Mouse (Mus musculus): ENCODE measurements around the gene Cep68. TPM values are rescaled to one million over a fixed set of nuclear protein-coding genes. Genes with fewer than 3 reads are reported as not detected.

Cep68 gene
- total and polyA plus RNA-seq, 3 experiments = 27.8 to 31.6 (median 30.7) TPM

DNA sequence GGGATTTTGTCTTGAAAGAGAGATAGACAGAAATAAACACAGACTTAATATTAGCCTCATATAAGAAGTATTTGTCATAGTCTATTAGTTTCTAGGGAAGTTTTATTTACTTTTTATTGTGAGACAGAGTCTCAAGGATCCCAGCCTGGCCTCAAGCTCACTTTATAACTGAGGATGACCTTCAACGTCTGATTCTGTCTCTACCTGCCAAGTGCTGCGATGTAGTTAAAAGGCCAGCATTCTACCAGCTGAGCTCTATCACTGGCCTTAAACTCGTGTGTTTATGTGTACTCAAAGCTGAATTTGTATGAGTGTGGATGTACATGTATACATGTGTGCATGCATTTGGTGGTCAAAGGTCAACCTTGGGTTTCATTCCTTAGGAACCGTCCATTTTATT is 43.7 kb downstream of the Cep68 start:
- Histone ChIP-seq H3K4me2 (ENCODE audit: insufficient read depth, low read depth, poor library complexity, severe bottlenecking) (no peak overlapping the region), H3K79me2 (replicated peaks; ENCODE audit: control insufficient read depth, extremely low read depth, insufficient read depth, poor library complexity, severe bottlenecking) (peaks cover 92% of the 10 kb centered on the region), H3K9ac (ENCODE audit: insufficient read depth, low read depth) (no peak overlapping the region), H3K36me3 (replicated peaks in 1 of 2; ENCODE audit: control insufficient read depth in 1 of 2, insufficient read depth in 1 of 2, low read length in 1 of 2) (peaks cover 4 to 48% of the 10 kb centered on the region in 2 experiments), H3K4me3 (replicated peaks in 1 of 3; ENCODE audit: low read depth in 2 of 3, low read length in 2 of 3, poor library complexity in 1 of 3) (no peak overlapping the region), H3K9me3 (replicated peaks; ENCODE audit: low read length) (no peaks in the 10 kb centered on the region), H3K27me3 (replicated peaks) (no peaks in the 10 kb centered on the region), H3K27ac (ENCODE audit: insufficient read depth, low read depth) (no peak overlapping the region), H3K4me1 (ENCODE audit: control insufficient read depth in 1 of 2, insufficient read depth in 2 of 2) (peaks cover 4 to 55% of the 10 kb centered on the region in 2 experiments)
- DNase-seq (ENCODE audit: extremely low read depth) = no peak
- in situ Hi-C loops (cut with MboI; ENCODE audit: low pct_ligation_motif_present, low pct_unique_long_range_greater_than_20kb, low sequenced_read_pairs) = loop anchor here (5.0 kb wide), 1 partner anchor 37 kb away; no protein-coding TSS in a partner anchor
- TF ChIP-seq MXI1 (IDR thresholded peaks at IDR 0.05; ENCODE audit: low read depth, low read length) = no peak
- TF ChIP-seq MAZ (IDR thresholded peaks at IDR 0.05; ENCODE audit: low read depth, low read length) = no peak
- TF ChIP-seq CHD2 (IDR thresholded peaks at IDR 0.05; ENCODE audit: low read length) = no peak
- TF ChIP-seq ELF1 (IDR thresholded peaks at IDR 0.05; ENCODE audit: low read depth, low read length) = no peak
- no peak for TF ChIP-seq TBP (conservative IDR thresholded peaks at IDR 0.05; ENCODE audit: low read depth, low read length)
- dilution Hi-C loops (cut with MboI; ENCODE audit: extremely low pct_ligation_motif_present, extremely low pct_unique_long_range_greater_than_20kb, low sequenced_read_pairs) = no loop called here

- in situ Hi-C loops (cut with MboI; ENCODE audit: low pct_ligation_motif_present, low pct_unique_long_range_greater_than_20kb, low sequenced_read_pairs) = loop anchor here (5.0 kb wide), 1 partner anchor 37 kb away; no protein-coding TSS in a partner anchor
- Histone ChIP-seq H3K27ac (ENCODE audit: insufficient read depth, low read depth) (no peak overlapping the region), H3K27me3 (replicated peaks) (no peaks in the 10 kb centered on the region), H3K4me2 (ENCODE audit: insufficient read depth, low read depth, poor library complexity, severe bottlenecking) (no peak overlapping the region), H3K4me3 (replicated peaks in 1 of 3; ENCODE audit: low read depth in 2 of 3, low read length in 2 of 3, poor library complexity in 1 of 3) (no peak overlapping the region), H3K9ac (ENCODE audit: insufficient read depth, low read depth) (no peak overlapping the region), H3K36me3 (replicated peaks in 1 of 2; ENCODE audit: control insufficient read depth in 1 of 2, insufficient read depth in 1 of 2, low read length in 1 of 2) (peaks cover 4 to 44% of the 10 kb centered on the region in 2 experiments), H3K79me2 (replicated peaks; ENCODE audit: control insufficient read depth, extremely low read depth, insufficient read depth, poor library complexity, severe bottlenecking) (peaks cover 86% of the 10 kb centered on the region), H3K9me3 (replicated peaks; ENCODE audit: low read length) (no peaks in the 10 kb centered on the region), H3K4me1 (ENCODE audit: control insufficient read depth in 1 of 2, insufficient read depth in 2 of 2) (peaks cover 4 to 53% of the 10 kb centered on the region in 2 experiments)
- dilution Hi-C loops (cut with MboI; ENCODE audit: extremely low pct_ligation_motif_present, extremely low pct_unique_long_range_greater_than_20kb, low sequenced_read_pairs) = no loop called here
- TF ChIP-seq NRF1 (IDR thresholded peaks at IDR 0.05; ENCODE audit: low read depth, low read length) (no peak), USF1 (IDR thresholded peaks at IDR 0.05; ENCODE audit: low read depth, low read length) (no peak), UBTF (IDR thresholded peaks at IDR 0.05; ENCODE audit: low read depth, low read length) (no peak), MAZ (IDR thresholded peaks at IDR 0.05; ENCODE audit: low read depth, low read length) (no peak), ZNF384 (IDR thresholded peaks at IDR 0.05; ENCODE audit: low read depth, low read length) (no peak), SMC3 (IDR thresholded peaks at IDR 0.05; ENCODE audit: low read depth, low read length) (no peak), ELF1 (IDR thresholded peaks at IDR 0.05; ENCODE audit: low read depth, low read length) (no peak), CTCF (conservative IDR thresholded peaks at IDR 0.05 in 1 of 2, IDR thresholded peaks at IDR 0.05 in 1 of 2; ENCODE audit: low read depth in 2 of 2, low read length in 2 of 2) (no peak), RAD21 (IDR thresholded peaks at IDR 0.05; ENCODE audit: low read depth, low read length) (no peak)
- DNase-seq (ENCODE audit: extremely low read depth) = no peak
Observed at GRCm38 (mm10) chr11:20204870-20205446, 44.3 kb downstream of the Cep68 start.

GRCm38 (mm10) chr11:20204321-20204720 is 44.9 kb downstream of the Cep68 start:
- H3K79me2 ChIP-seq (replicated peaks; ENCODE audit: control insufficient read depth, extremely low read depth, insufficient read depth, poor library complexity, severe bottlenecking) = peaks cover 80% of the 10 kb centered on the region
- dilution Hi-C loops (cut with MboI; ENCODE audit: extremely low pct_ligation_motif_present, extremely low pct_unique_long_range_greater_than_20kb, low sequenced_read_pairs) = no loop called here
- H3K9ac ChIP-seq (ENCODE audit: insufficient read depth, low read depth) = no peak overlapping the region
- peak overlapping the region; percentile 33; the same call in 1 of the 2 replicates for H3K4me2 ChIP-seq (ENCODE audit: insufficient read depth, low read depth, poor library complexity, severe bottlenecking)
- peaks cover 4 to 52% of the 10 kb centered on the region in 2 experiments for H3K4me1 ChIP-seq (ENCODE audit: control insufficient read depth in 1 of 2, insufficient read depth in 2 of 2)
- peaks cover 4 to 39% of the 10 kb centered on the region in 2 experiments for H3K36me3 ChIP-seq (replicated peaks in 1 of 2; ENCODE audit: control insufficient read depth in 1 of 2, insufficient read depth in 1 of 2, low read length in 1 of 2)
- no peaks in the 10 kb centered on the region for H3K9me3 ChIP-seq (replicated peaks; ENCODE audit: low read length)
- H3K27me3 ChIP-seq (replicated peaks) = no peaks in the 10 kb centered on the region
- in situ Hi-C loops (cut with MboI; ENCODE audit: low pct_ligation_motif_present, low pct_unique_long_range_greater_than_20kb, low sequenced_read_pairs) = no loop called here
- no peak overlapping the region for H3K4me3 ChIP-seq (replicated peaks in 1 of 3; ENCODE audit: low read depth in 2 of 3, low read length in 2 of 3, poor library complexity in 1 of 3)
- DNase-seq (ENCODE audit: extremely low read depth) = peak; percentile 61
- no peak overlapping the region for H3K27ac ChIP-seq (ENCODE audit: insufficient read depth, low read depth)
- TF ChIP-seq RAD21 (IDR thresholded peaks at IDR 0.05; ENCODE audit: low read depth, low read length) (no peak), NELFE (IDR thresholded peaks at IDR 0.05; ENCODE audit: low read depth, low read length) (no peak), JUND (conservative IDR thresholded peaks at IDR 0.05; ENCODE audit: low read depth, low read length) (0 out of 2 replicates have a peak, but pooled peaks have one; percentile 18), JUN (IDR thresholded peaks at IDR 0.05; ENCODE audit: insufficient read depth, low read depth, low read length) (peak; percentile 37; the same call in 1 of the 2 replicates), EP300 (IDR thresholded peaks at IDR 0.05; ENCODE audit: low read length) (peak; percentile 31), ETS1 (conservative IDR thresholded peaks at IDR 0.05; ENCODE audit: low read depth, low read length) (no peak), RCOR1 (conservative IDR thresholded peaks at IDR 0.05; ENCODE audit: low read depth, low read length) (no peak), ZC3H11A (IDR thresholded peaks at IDR 0.05; ENCODE audit: low read depth, low read length) (no peak), USF2 (conservative IDR thresholded peaks at IDR 0.05; ENCODE audit: low read depth, low read length) (no peak), ZKSCAN1 (IDR thresholded peaks at IDR 0.05; ENCODE audit: borderline replicate concordance, low read depth, low read length) (no peak), IRF4 (IDR thresholded peaks at IDR 0.05; ENCODE audit: low read depth, low read length) (peak; percentile 40; the same call in 1 of the 2 replicates), CHD2 (IDR thresholded peaks at IDR 0.05; ENCODE audit: low read length) (no peak), MXI1 (IDR thresholded peaks at IDR 0.05; ENCODE audit: low read depth, low read length) (no peak)
